Mouse (Mus musculus): ENCODE data around the gene Gdnf.

GRCm38 (mm10) chr15:7823886-7824285 is 13.2 kb downstream of the Gdnf start:
- TF ChIP-seq CTCF (IDR thresholded peaks at IDR 0.05; ENCODE audit: control insufficient read depth, insufficient read depth, low read length) (no peak), POLR2A (IDR thresholded peaks at IDR 0.05; ENCODE audit: borderline replicate concordance, control insufficient read depth, low read depth, low read length) (no peak)
